Mouse (Mus musculus): ENCODE measurements at regions not wholly inside any gene's neighbourhood (a gene's known extent, or its start where the extent isn't known, plus 50 kb on each side); places are given as distances from the start of the nearest gene placed in this dataset.

GRCm38 (mm10) chr3:42074532-42075287, 332.3 kb downstream of the D3Ertd751e start:
- no peak overlapping the region for H3K4me3 ChIP-seq (ENCODE audit: insufficient read depth, low read length)
- TF ChIP-seq POLR2A (IDR thresholded peaks at IDR 0.05; ENCODE audit: low read depth, low read length) (no peak), CTCF (IDR thresholded peaks at IDR 0.05; ENCODE audit: borderline replicate concordance, insufficient read depth, low read length) (no peak)

GRCm38 (mm10) chr3:42110976-42111847, 368.8 kb downstream of the D3Ertd751e start:
- no peak overlapping the region for H3K4me3 ChIP-seq (ENCODE audit: insufficient read depth, low read length)
- H3K27ac ChIP-seq (ENCODE audit: insufficient read depth, low read length): no peak overlapping the region
- TF ChIP-seq CTCF (IDR thresholded peaks at IDR 0.05; ENCODE audit: borderline replicate concordance, insufficient read depth, low read length): peak; percentile 63; the same call in 1 of the 2 replicates
- TF ChIP-seq POLR2A (IDR thresholded peaks at IDR 0.05; ENCODE audit: low read depth, low read length): no peak
- H3K4me1 ChIP-seq (ENCODE audit: control insufficient read depth, insufficient read depth, low read length): no peaks in the 10 kb centered on the region

More at GRCm38 (mm10) chr3:42074532-42075287, 332.3 kb downstream of the D3Ertd751e start:
- H3K4me1 ChIP-seq (ENCODE audit: control insufficient read depth, insufficient read depth, low read length): no peaks in the 10 kb centered on the region
- no peak overlapping the region for H3K27ac ChIP-seq (ENCODE audit: insufficient read depth, low read length)

- no peak overlapping the region for H3K27ac ChIP-seq (ENCODE audit: insufficient read depth, low read length)
- H3K4me1 ChIP-seq (ENCODE audit: control insufficient read depth, insufficient read depth, low read length): no peaks in the 10 kb centered on the region
- TF ChIP-seq POLR2A (IDR thresholded peaks at IDR 0.05; ENCODE audit: low read depth, low read length) (no peak), CTCF (IDR thresholded peaks at IDR 0.05; ENCODE audit: borderline replicate concordance, insufficient read depth, low read length) (no peak)
- no peak overlapping the region for H3K4me3 ChIP-seq (ENCODE audit: insufficient read depth, low read length)
These were observed 387.6 kb downstream of the D3Ertd751e start for GRCm38 (mm10) chr3:42129821-42130560.

- TF ChIP-seq CTCF (IDR thresholded peaks at IDR 0.05; ENCODE audit: borderline replicate concordance, insufficient read depth, low read length) (no peak), POLR2A (IDR thresholded peaks at IDR 0.05; ENCODE audit: low read depth, low read length) (no peak)
- Histone ChIP-seq H3K4me1 (ENCODE audit: control insufficient read depth, insufficient read depth, low read length) (no peaks in the 10 kb centered on the region), H3K4me3 (ENCODE audit: insufficient read depth, low read length) (no peak overlapping the region), H3K27ac (ENCODE audit: insufficient read depth, low read length) (no peak overlapping the region)
These were observed 389.9 kb downstream of the D3Ertd751e start for GRCm38 (mm10) chr3:42132322-42132721.

GRCm38 (mm10) chr3:42153372-42153771, 411.0 kb downstream of the D3Ertd751e start:
- no peak for TF ChIP-seq CTCF (IDR thresholded peaks at IDR 0.05; ENCODE audit: borderline replicate concordance, insufficient read depth, low read length)
- no peak overlapping the region for H3K27ac ChIP-seq (ENCODE audit: insufficient read depth, low read length)
- H3K4me3 ChIP-seq (ENCODE audit: insufficient read depth, low read length): no peak overlapping the region
- H3K4me1 ChIP-seq (ENCODE audit: control insufficient read depth, insufficient read depth, low read length): no peaks in the 10 kb centered on the region

GRCm38 (mm10) chr3:42154909-42155308, 412.5 kb downstream of the D3Ertd751e start:
- H3K27ac ChIP-seq (ENCODE audit: insufficient read depth, low read length): no peak overlapping the region
- no peak for TF ChIP-seq POLR2A (IDR thresholded peaks at IDR 0.05; ENCODE audit: low read depth, low read length)
- no peak for TF ChIP-seq CTCF (IDR thresholded peaks at IDR 0.05; ENCODE audit: borderline replicate concordance, insufficient read depth, low read length)
- no peaks in the 10 kb centered on the region for H3K4me1 ChIP-seq (ENCODE audit: control insufficient read depth, insufficient read depth, low read length)
- H3K4me3 ChIP-seq (ENCODE audit: insufficient read depth, low read length): no peak overlapping the region

GRCm38 (mm10) chr3:42163666-42164065, 421.3 kb downstream of the D3Ertd751e start:
- no peaks in the 10 kb centered on the region for H3K4me1 ChIP-seq (ENCODE audit: control insufficient read depth, insufficient read depth, low read length)
- no peak overlapping the region for H3K4me3 ChIP-seq (ENCODE audit: insufficient read depth, low read length)
- no peak overlapping the region for H3K27ac ChIP-seq (ENCODE audit: insufficient read depth, low read length)
- TF ChIP-seq CTCF (IDR thresholded peaks at IDR 0.05; ENCODE audit: borderline replicate concordance, insufficient read depth, low read length): no peak
- no peak for TF ChIP-seq POLR2A (IDR thresholded peaks at IDR 0.05; ENCODE audit: low read depth, low read length)

GRCm38 (mm10) chr3:42199206-42199605, 456.8 kb downstream of the D3Ertd751e start:
- Histone ChIP-seq H3K4me1 (ENCODE audit: control insufficient read depth, insufficient read depth, low read length) (no peaks in the 10 kb centered on the region; the same call in 1 of the 2 replicates), H3K4me3 (ENCODE audit: insufficient read depth, low read length) (no peak overlapping the region), H3K27ac (ENCODE audit: insufficient read depth, low read length) (no peak overlapping the region)
- TF ChIP-seq CTCF (IDR thresholded peaks at IDR 0.05; ENCODE audit: borderline replicate concordance, insufficient read depth, low read length): no peak
- no peak for TF ChIP-seq POLR2A (IDR thresholded peaks at IDR 0.05; ENCODE audit: low read depth, low read length)

GRCm38 (mm10) chr3:42201373-42201772, 459.0 kb downstream of the D3Ertd751e start:
- TF ChIP-seq CTCF (IDR thresholded peaks at IDR 0.05; ENCODE audit: borderline replicate concordance, insufficient read depth, low read length) (no peak), POLR2A (IDR thresholded peaks at IDR 0.05; ENCODE audit: low read depth, low read length) (no peak)
- Histone ChIP-seq H3K4me1 (ENCODE audit: control insufficient read depth, insufficient read depth, low read length) (no peaks in the 10 kb centered on the region; the same call in 1 of the 2 replicates), H3K4me3 (ENCODE audit: insufficient read depth, low read length) (no peak overlapping the region), H3K27ac (ENCODE audit: insufficient read depth, low read length) (no peak overlapping the region)

Measured in embryonic fibroblast, embryonic 13.5 days (primary cell).